10 mouse cellular contexts compared by ENCODE assay signal in the genomic region with DNA sequence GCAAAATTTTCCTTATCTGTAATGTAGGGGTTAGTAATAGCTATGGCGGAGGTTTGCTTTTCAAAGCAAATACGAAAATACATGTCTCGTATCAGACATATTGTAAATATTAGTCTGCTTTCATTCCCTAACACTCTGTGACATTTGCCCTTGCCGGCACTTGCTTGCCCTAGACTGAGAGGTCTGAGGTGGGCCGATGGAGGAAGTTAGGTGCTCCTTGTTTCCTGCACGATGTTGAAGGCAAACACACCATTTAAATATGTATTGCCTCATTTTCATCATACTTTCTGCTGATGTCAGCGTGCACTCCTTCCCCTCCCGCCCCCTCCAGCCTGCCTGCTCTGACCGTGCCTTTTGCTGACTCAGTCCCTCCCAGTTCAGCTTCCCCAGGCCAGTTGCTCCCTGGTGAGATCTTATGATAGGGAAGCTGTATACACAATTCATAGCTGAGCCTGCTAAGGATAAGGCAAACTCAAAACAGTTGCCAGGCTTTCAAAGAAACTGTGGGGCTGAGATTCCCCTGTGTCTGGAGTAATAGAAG. TPM values are rescaled to one million over a fixed set of nuclear protein-coding genes. Genes with fewer than 3 reads are reported as not detected.
DNase-seq lines count a peak whose midpoint lies in the region; ATAC-seq and TF ChIP-seq lines count a peak whose summit lies in the region.
"Had no signal": no experiment of that assay in that cellular context is flagged by ENCODE, and none has a peak within 500 bp of the region (broad histone marks: within the 10 kb centered on the region; RNA-seq: fewer than 3 reads in every experiment).

No protein-coding gene starts in this region.

- H3K9me3 ChIP-seq in MEL (replicated peaks; ENCODE audit: insufficient read depth, low read length), result no peaks in the 10 kb centered on the region
- no peaks in the 10 kb centered on the region for H3K9me3 ChIP-seq in kidney, postnatal 0 days (replicated peaks; ENCODE audit: low read length)
- no peaks in the 10 kb centered on the region for H3K9me3 ChIP-seq in megakaryocyte, embryonic 14.5 days
- H3K9me3 ChIP-seq in hindbrain, embryonic 10.5 days, result no peaks in the 10 kb centered on the region
- H3K9me3 ChIP-seq: heart, embryonic 13.5 days had no signal

- ATAC-seq in kidney, postnatal 0 days (replicated peaks; ENCODE audit: low FRiP score, low read depth), result no peak

- no peak for TF ChIP-seq RAD21 in MEL (IDR thresholded peaks at IDR 0.05; ENCODE audit: low read depth, low read length)

- H3K4me1 ChIP-seq in MEL (ENCODE audit: control insufficient read depth in 1 of 2, insufficient read depth in 2 of 2, low read length in 2 of 2), result peaks cover 24 to 43% of the 10 kb centered on the region in 2 experiments
- H3K4me1 ChIP-seq in kidney, postnatal 0 days (replicated peaks; ENCODE audit: insufficient read depth, low read length), result peaks cover 1% of the 10 kb centered on the region; the same call in 1 of the 2 replicates
- peaks cover 63% of the 10 kb centered on the region for H3K4me1 ChIP-seq in megakaryocyte, embryonic 14.5 days
- H3K4me1 ChIP-seq in hindbrain, embryonic 10.5 days (replicated peaks), result peaks cover 12% of the 10 kb centered on the region

- no peak overlapping the region for H3K27ac ChIP-seq in MEL (ENCODE audit: control insufficient read depth, low read depth, low read length)
- no peak overlapping the region for H3K27ac ChIP-seq in kidney, postnatal 0 days
- no peak overlapping the region for H3K27ac ChIP-seq in hindbrain, embryonic 10.5 days
- H3K27ac ChIP-seq: heart, embryonic 13.5 days had no signal

- H3K79me2 ChIP-seq in MEL (ENCODE audit: control insufficient read depth, insufficient read depth, low read length, poor library complexity), result no peaks in the 10 kb centered on the region

- H3K4me3 ChIP-seq in MEL (ENCODE audit: control insufficient read depth in 1 of 2, insufficient read depth in 1 of 2, low read depth in 2 of 2, low read length in 2 of 2), result no peak overlapping the region
- no peak overlapping the region for H3K4me3 ChIP-seq in kidney, postnatal 0 days (replicated peaks; ENCODE audit: low read depth, low read length)
- peak overlapping the region; percentile 84 for H3K4me3 ChIP-seq in megakaryocyte, embryonic 14.5 days (replicated peaks)
- H3K4me3 ChIP-seq in hindbrain, embryonic 10.5 days, result no peak overlapping the region
- H3K4me3 ChIP-seq: heart, embryonic 13.5 days had no signal

- TF ChIP-seq POLR2A in MEL (IDR thresholded peaks at IDR 0.05; ENCODE audit: control insufficient read depth in 1 of 2, insufficient read depth in 1 of 2, low read depth in 1 of 2, low read length in 2 of 2, poor library complexity in 1 of 2), result no peak

- H3K27me3 ChIP-seq in MEL (ENCODE audit: control insufficient read depth in 1 of 2, insufficient read depth in 2 of 2, low read length in 2 of 2), result no peaks in the 10 kb centered on the region
- H3K27me3 ChIP-seq in kidney, postnatal 0 days (ENCODE audit: insufficient read depth, low read length), result no peaks in the 10 kb centered on the region
- H3K27me3 ChIP-seq in megakaryocyte, embryonic 14.5 days (replicated peaks), result no peaks in the 10 kb centered on the region
- no peaks in the 10 kb centered on the region for H3K27me3 ChIP-seq in hindbrain, embryonic 10.5 days (ENCODE audit: insufficient read depth, poor library complexity, severe bottlenecking)
- H3K27me3 ChIP-seq: heart, embryonic 13.5 days had no signal

- TF ChIP-seq EP300 in MEL (IDR thresholded peaks at IDR 0.05; ENCODE audit: low read depth in 1 of 2, low read length in 2 of 2), result 0 out of 4 replicates have a peak, but pooled peaks of 1 of the 2 experiments have one; percentile 5

- 58% methylated on average over 9 of the region's 9 CpGs for WGBS in kidney, postnatal 0 days
- 80% methylated on average over 9 of the region's 9 CpGs for WGBS in hindbrain, embryonic 10.5 days

- H3K9ac ChIP-seq in MEL (ENCODE audit: control insufficient read depth, low read depth, low read length, poor library complexity, severe bottlenecking), result no peak overlapping the region
- no peak overlapping the region for H3K9ac ChIP-seq in kidney, postnatal 0 days (ENCODE audit: low read depth, low read length)
- H3K9ac ChIP-seq: heart, embryonic 13.5 days had no signal

- peaks cover 0 to 25% of the 10 kb centered on the region in 2 experiments; a peak in 2 of 4 replicates for H3K36me3 ChIP-seq in MEL (ENCODE audit: control insufficient read depth in 1 of 2, insufficient read depth in 2 of 2, low read length in 2 of 2)
- no peaks in the 10 kb centered on the region for H3K36me3 ChIP-seq in kidney, postnatal 0 days (ENCODE audit: insufficient read depth, low read length)
- peaks cover 13% of the 10 kb centered on the region for H3K36me3 ChIP-seq in megakaryocyte, embryonic 14.5 days (replicated peaks; ENCODE audit: low read length)
- no peaks in the 10 kb centered on the region for H3K36me3 ChIP-seq in hindbrain, embryonic 10.5 days
- H3K36me3 ChIP-seq: heart, embryonic 13.5 days had no signal

- intact Hi-C loops in gastrocnemius, postnatal 14 days (cut with DNase I; ENCODE audit: low total_unique reads), result no loop called here

- DNase-seq in gastrocnemius, postnatal 14 days, result peak; percentile 21
- no peak for DNase-seq in gastrocnemius, adult 18-20 months (ENCODE audit: low spot score)
- DNase-seq in MEL (ENCODE audit: low read depth, low spot score), result peak; percentile 71
- peak; percentile 12 for DNase-seq in kidney, postnatal 0 days (ENCODE audit: low spot score)
- no peak for DNase-seq in right cerebral cortex, postnatal 14 days
- DNase-seq in spleen, postnatal 14 days (ENCODE audit: low spot score in 2 of 2), result no peak
- no peak for DNase-seq in hindbrain, embryonic 10.5 days (ENCODE audit: low spot score)
- DNase-seq: cerebellum, adult 8-10 months had no signal

- no peak overlapping the region for H3K4me2 ChIP-seq in kidney, postnatal 0 days (ENCODE audit: low read length)
- H3K4me2 ChIP-seq: heart, embryonic 13.5 days had no signal

- no peak for TF ChIP-seq CTCF in MEL (IDR thresholded peaks at IDR 0.05 in 2 of 3, conservative IDR thresholded peaks at IDR 0.05 in 1 of 3; ENCODE audit: control insufficient read depth in 1 of 3, insufficient read depth in 1 of 3, low read depth in 2 of 3, low read length in 3 of 3, poor library complexity in 1 of 3, severe bottlenecking in 1 of 3)
- TF ChIP-seq CTCF in kidney, postnatal 0 days (IDR thresholded peaks at IDR 0.05; ENCODE audit: low read depth), result no peak

TF ChIP-seq in MEL, 35 proteins besides CTCF, POLR2A, EP300 and RAD21 (continues in another document):
- TF ChIP-seq NRF1 (IDR thresholded peaks at IDR 0.05; ENCODE audit: insufficient read depth, low read depth, low read length, poor library complexity, severe bottlenecking) (no peak), MAZ (IDR thresholded peaks at IDR 0.05; ENCODE audit: low read depth, low read length) (no peak), SMC3 (IDR thresholded peaks at IDR 0.05; ENCODE audit: low read depth, low read length) (no peak), SIN3A (IDR thresholded peaks at IDR 0.05; ENCODE audit: low read length) (0 out of 2 replicates have a peak, but pooled peaks have one; percentile 17), UBTF (IDR thresholded peaks at IDR 0.05; ENCODE audit: borderline replicate concordance, insufficient read depth, low read depth, low read length) (no peak), USF2 (IDR thresholded peaks at IDR 0.05; ENCODE audit: borderline replicate concordance in 1 of 2, insufficient read depth in 1 of 2, low read depth in 1 of 2, low read length in 2 of 2) (no peak), ELF1 (IDR thresholded peaks at IDR 0.05; ENCODE audit: low read depth, low read length) (no peak), NELFE (IDR thresholded peaks at IDR 0.05; ENCODE audit: low read depth, low read length) (no peak), MEF2A (IDR thresholded peaks at IDR 0.05; ENCODE audit: extremely low read depth, insufficient replicate concordance, low read depth, low read length, poor library complexity, severe bottlenecking) (no peak), ZKSCAN1 (IDR thresholded peaks at IDR 0.05; ENCODE audit: low read depth, low read length) (no peak), CHD1 (IDR thresholded peaks at IDR 0.05; ENCODE audit: low read depth, low read length) (no peak), MYB (IDR thresholded peaks at IDR 0.05; ENCODE audit: low read depth, low read length) (no peak), TAL1 (IDR thresholded peaks at IDR 0.05; ENCODE audit: low read length) (no peak), CHD2 (IDR thresholded peaks at IDR 0.05; ENCODE audit: low read length) (no peak), JUND (IDR thresholded peaks at IDR 0.05; ENCODE audit: low read depth, low read length) (no peak), ZC3H11A (IDR thresholded peaks at IDR 0.05; ENCODE audit: low read depth, low read length) (no peak), KAT2A (conservative IDR thresholded peaks at IDR 0.05; ENCODE audit: low read depth, low read length) (no peak), POLR2AphosphoS5 (IDR thresholded peaks at IDR 0.05; ENCODE audit: borderline replicate concordance, low read depth, low read length) (no peak), E2F4 (IDR thresholded peaks at IDR 0.05; ENCODE audit: borderline replicate concordance, low read depth, low read length) (no peak), ETS1 (IDR thresholded peaks at IDR 0.05; ENCODE audit: low read depth, low read length) (peak; percentile 86), POLR2AphosphoS2 (IDR thresholded peaks at IDR 0.05; ENCODE audit: low read length) (no peak), BHLHE40 (IDR thresholded peaks at IDR 0.05; ENCODE audit: borderline replicate concordance, low read depth, low read length) (no peak), RCOR1 (IDR thresholded peaks at IDR 0.05; ENCODE audit: low read depth, low read length) (no peak), ZNF384 (IDR thresholded peaks at IDR 0.05; ENCODE audit: low read depth, low read length) (no peak), GABPA (IDR thresholded peaks at IDR 0.05; ENCODE audit: low read depth, low read length) (no peak), TCF12 (IDR thresholded peaks at IDR 0.05; ENCODE audit: low read depth, low read length) (0 out of 2 replicates have a peak, but pooled peaks have one; percentile 12), TBP (IDR thresholded peaks at IDR 0.05; ENCODE audit: low read depth, low read length) (no peak)

RNA-seq across cellular contexts. Expression of gene Slc9a9, which starts 26.9 kb away (rescaled TPM):
- 1 to 10 TPM; 2.5 to 3.1 TPM for total RNA-seq in gastrocnemius, postnatal 14 days (2021)
- 1 to 10 TPM; 1.6 to 2.5 TPM for total RNA-seq in gastrocnemius, adult 18-20 months (2021)
- total RNA-seq in MEL (2012; rRNA removed), result 0.46 and 1.4 TPM in 2 replicates
- under 1 TPM in 1 of 2 experiments, not detected in 1; 0.71 TPM for polyA plus RNA-seq in MEL (2012; ENCODE audit: insufficient read depth in 1 of 2, insufficient read length in 2 of 2, low read depth in 1 of 2, low replicate concordance in 2 of 2, missing spikeins in 1 of 2)
- 2.6 and 2.7 TPM in 2 replicates for polyA plus RNA-seq in kidney, postnatal 0 days (2015; fragmentation: Nextera tagmentation; extraction: Ambion mirVana)
- polyA plus RNA-seq in megakaryocyte, embryonic 14.5 days (2012; ENCODE audit: insufficient read depth, low replicate concordance), result 0.69 TPM in 1 of 2 replicates, not detected in the other
- 2.9 and 3.2 TPM in 2 replicates for polyA plus RNA-seq in hindbrain, embryonic 10.5 days (2016; fragmentation: Nextera tagmentation; extraction: Ambion mirVana)

Comparison
In these comparisons a context has a peak if more than half of its experiments do, and no peak if none do; other contexts are left out.
1. DNase-seq: peak in gastrocnemius, postnatal 14 days (single experiment), MEL (single experiment) and kidney, postnatal 0 days (single experiment); none in gastrocnemius, adult 18-20 months (single experiment), right cerebral cortex, postnatal 14 days (single experiment), spleen, postnatal 14 days (0 of 2) and hindbrain, embryonic 10.5 days (single experiment).